Mouse (Mus musculus) ES-E14 (cell line): ENCODE results near the gene Tmem132c. TPM values are rescaled to one million over a fixed set of nuclear protein-coding genes. Genes with fewer than 3 reads are reported as not detected.

Source experiments
- DNase-seq: peaks from one replicate; pipeline ENCODE4 v3.0.0-alpha.2; 2013; ENCODE audit warnings: low read depth, low spot score
- H3K27ac ChIP-seq: 2 replicates; pipeline ENCODE4 v1.5.1; 2012; ENCODE audit warnings: low read depth, mild to moderate bottlenecking, low read length, moderate library complexity, mixed read lengths; ENCODE audit not compliant: poor library complexity, insufficient read depth, severe bottlenecking
- H3K36me3 ChIP-seq: 2 replicates; pipeline ENCODE4 v1.6.1; 2012; ENCODE audit warnings: mild to moderate bottlenecking, low read length, moderate library complexity, mixed read lengths; ENCODE audit not compliant: control insufficient read depth, poor library complexity, insufficient read depth, severe bottlenecking
- H3K4me1 ChIP-seq, 2 experiments: fragments of 150-350 bp in 1 of 2; sonication (generic) in 1 of 2; 2 replicates each; pipeline ENCODE4 v1.6.1; 2012; ENCODE audit warnings: low read length in 2 of 2, mild to moderate bottlenecking in 1 of 2, mixed read lengths in 1 of 2; ENCODE audit not compliant: control insufficient read depth in 2 of 2, insufficient read depth in 2 of 2, poor library complexity in 1 of 2
- H3K4me3 ChIP-seq, 2 experiments: fragments of 150-350 bp in 1 of 2; sonication (generic) in 1 of 2; 2 replicates each; pipeline ENCODE4 v1.5.1; 2012; ENCODE audit warnings: low read length in 2 of 2, low read depth in 1 of 2, mild to moderate bottlenecking in 1 of 2, mixed read lengths in 1 of 2; ENCODE audit not compliant: insufficient read depth in 1 of 2, poor library complexity in 1 of 2, severe bottlenecking in 1 of 2
- H3K9ac ChIP-seq: 2 replicates; pipeline ENCODE4 v1.6.1; 2012; ENCODE audit warnings: low read depth, mild to moderate bottlenecking, low read length, mixed read lengths; ENCODE audit not compliant: poor library complexity, insufficient read depth, severe bottlenecking
- H3K9me3 ChIP-seq: fragments of 150-350 bp; sonication (generic); 2 replicates; pipeline ENCODE4 v1.6.1; 2012; ENCODE audit warnings: low read depth, mild to moderate bottlenecking, low read length; ENCODE audit not compliant: control insufficient read depth, insufficient read depth
- CHD2 ChIP-seq: IDR thresholded peaks from 2 replicates; pipeline ENCODE4 v1.6.1; 2014; ENCODE audit warnings: mild to moderate bottlenecking, low read depth, low read length, inconsistent platforms
- HCFC1 ChIP-seq: IDR thresholded peaks from 2 replicates; pipeline ENCODE4 v1.6.1; 2012; ENCODE audit warnings: low read length, inconsistent platforms, borderline replicate concordance; ENCODE audit not compliant: insufficient read depth
- MAFK ChIP-seq: IDR thresholded peaks from 2 replicates; pipeline ENCODE4 v1.6.1; 2014; ENCODE audit warnings: mild to moderate bottlenecking, low read depth, low read length, inconsistent platforms; ENCODE audit not compliant: insufficient read depth
- ZC3H11A ChIP-seq: IDR thresholded peaks from 2 replicates; pipeline ENCODE4 v1.6.1; 2012; ENCODE audit warnings: low read depth, mild to moderate bottlenecking, inconsistent platforms, low read length, borderline replicate concordance
- ZNF384 ChIP-seq: IDR thresholded peaks from 2 replicates; pipeline ENCODE4 v1.6.1; 2012; ENCODE audit warnings: low read depth, low read length, inconsistent platforms
- in situ Hi-C, 2 experiments: fragments of 600-800 bp; cut with MboI; formaldehyde crosslinking; loops; one replicate each; pipeline ENCODE4 v1.15.1; 2025; ENCODE audit warnings: low sequenced_read_pairs in 2 of 2, inconsistent platforms in 1 of 2; ENCODE audit not compliant: unreplicated experiment in 2 of 2
- total RNA-seq: library from RNA; depleted of rRNA; stranded (reverse); fragments of 300-350 nt; gene quantifications from 2 replicates; pipeline ENCODE4 v1.2.3, GENCODE M21; 2012

Gene Tmem132c
- total RNA-seq, 1 experiment = 0.71 TPM

GRCm38 (mm10) chr5:127505697-127506096, 264.1 kb downstream of the Tmem132c start:
- Histone ChIP-seq H3K4me1 (no peaks in the 10 kb centered on the region), H3K9ac (no peak overlapping the region), H3K36me3 (no peaks in the 10 kb centered on the region), H3K9me3 (no peaks in the 10 kb centered on the region), H3K27ac (no peak overlapping the region), H3K4me3 (no peak overlapping the region)
- in situ Hi-C loops = no loop called here
- DNase-seq = no peak
- TF ChIP-seq HCFC1 (no peak), MAFK (no peak), ZC3H11A (no peak), CHD2 (no peak), ZNF384 (no peak)

GRCm38 (mm10) chr5:127511653-127512052, 270.0 kb downstream of the Tmem132c start:
- Histone ChIP-seq H3K27ac (no peak overlapping the region), H3K36me3 (no peaks in the 10 kb centered on the region), H3K9ac (no peak overlapping the region), H3K4me3 (no peak overlapping the region), H3K4me1 (no peaks in the 10 kb centered on the region), H3K9me3 (no peaks in the 10 kb centered on the region)
- in situ Hi-C loops = no loop called here
- TF ChIP-seq HCFC1 = no peak
- TF ChIP-seq ZC3H11A = no peak
- no peak for TF ChIP-seq MAFK
- TF ChIP-seq CHD2 = no peak
- TF ChIP-seq ZNF384 = no peak
- peak; percentile 40 for DNase-seq

- in situ Hi-C loops = no loop called here
- H3K27ac ChIP-seq = no peak overlapping the region
- DNase-seq = no peak
- H3K9ac ChIP-seq = no peak overlapping the region
- H3K9me3 ChIP-seq = no peaks in the 10 kb centered on the region
- no peak for TF ChIP-seq ZNF384
- no peak for TF ChIP-seq ZC3H11A
- no peak for TF ChIP-seq CHD2
- TF ChIP-seq MAFK = no peak
- TF ChIP-seq HCFC1 = no peak
- H3K4me3 ChIP-seq = no peak overlapping the region
- no peaks in the 10 kb centered on the region for H3K4me1 ChIP-seq
- no peaks in the 10 kb centered on the region for H3K36me3 ChIP-seq
Observed at GRCm38 (mm10) chr5:127515960-127516359, 274.4 kb downstream of the Tmem132c start.

GRCm38 (mm10) chr5:127522744-127523476, 281.3 kb downstream of the Tmem132c start:
- DNase-seq = peak; percentile 27
- H3K36me3 ChIP-seq = no peaks in the 10 kb centered on the region
- TF ChIP-seq HCFC1 (no peak), ZC3H11A (no peak), ZNF384 (no peak), MAFK (no peak), CHD2 (no peak)
- H3K4me3 ChIP-seq = no peak overlapping the region
- in situ Hi-C loops = no loop called here
- H3K4me1 ChIP-seq = no peaks in the 10 kb centered on the region
- H3K27ac ChIP-seq = no peak overlapping the region
- no peaks in the 10 kb centered on the region for H3K9me3 ChIP-seq
- no peak overlapping the region for H3K9ac ChIP-seq
